Mouse (Mus musculus) embryonic fibroblast, embryonic 13.5 days (primary cell): ENCODE measurements around the gene Sh3bgrl2.

Source experiments
- CTCF ChIP-seq: IDR thresholded peaks from 2 replicates; pipeline ENCODE4 v1.5.1; 2011; ENCODE audit warnings: mild to moderate bottlenecking, control low read depth, low read length, moderate library complexity, borderline replicate concordance; ENCODE audit not compliant: insufficient read depth
- POLR2A ChIP-seq: IDR thresholded peaks from 2 replicates; pipeline ENCODE4 v1.6.1; 2011; ENCODE audit warnings: low read depth, mild to moderate bottlenecking, control low read depth, low read length, moderate library complexity

DNA sequence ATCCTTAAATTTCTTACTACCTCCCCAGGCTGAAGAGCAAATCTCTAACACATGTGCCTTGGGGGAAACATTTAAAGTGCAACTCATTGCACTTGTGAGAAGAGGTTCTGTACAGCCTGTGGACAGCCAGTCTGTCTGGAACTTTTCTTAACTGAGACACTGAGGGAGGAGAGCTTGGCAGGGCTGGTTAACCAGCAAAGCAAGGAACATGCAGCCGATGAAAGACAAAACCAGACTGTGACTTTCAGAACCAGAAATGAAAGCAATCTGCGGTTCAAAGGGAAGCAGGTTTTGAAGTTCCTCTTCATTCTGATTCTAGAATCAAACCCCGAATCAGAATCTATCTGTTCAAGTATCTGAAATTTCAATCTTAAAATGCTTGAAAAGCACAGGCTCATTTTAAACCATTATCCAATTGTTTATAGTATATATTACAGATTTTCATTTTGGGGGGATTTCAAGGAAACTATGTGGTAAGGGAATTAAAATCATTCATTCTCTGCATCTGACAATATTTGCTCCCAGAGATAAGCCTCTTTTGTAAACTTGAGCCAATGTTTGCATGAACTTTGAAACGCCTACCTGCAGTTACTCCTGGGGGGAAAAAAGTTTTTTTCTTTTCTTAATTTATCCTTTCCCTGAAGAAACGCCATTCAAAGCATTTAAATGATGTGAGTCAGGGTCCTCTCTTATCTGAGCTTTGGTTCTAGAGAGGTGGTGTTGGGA is 14.9 kb upstream of the Sh3bgrl2 start:
- TF ChIP-seq POLR2A = no peak
- no peak for TF ChIP-seq CTCF
